Mouse (Mus musculus): ENCODE measurements around the gene Ang2. TPM values are rescaled to one million over a fixed set of nuclear protein-coding genes. Genes with fewer than 3 reads are reported as not detected.

The Ang2 gene
- total RNA-seq, 2 experiments from 2014 or later: not detected

DNA sequence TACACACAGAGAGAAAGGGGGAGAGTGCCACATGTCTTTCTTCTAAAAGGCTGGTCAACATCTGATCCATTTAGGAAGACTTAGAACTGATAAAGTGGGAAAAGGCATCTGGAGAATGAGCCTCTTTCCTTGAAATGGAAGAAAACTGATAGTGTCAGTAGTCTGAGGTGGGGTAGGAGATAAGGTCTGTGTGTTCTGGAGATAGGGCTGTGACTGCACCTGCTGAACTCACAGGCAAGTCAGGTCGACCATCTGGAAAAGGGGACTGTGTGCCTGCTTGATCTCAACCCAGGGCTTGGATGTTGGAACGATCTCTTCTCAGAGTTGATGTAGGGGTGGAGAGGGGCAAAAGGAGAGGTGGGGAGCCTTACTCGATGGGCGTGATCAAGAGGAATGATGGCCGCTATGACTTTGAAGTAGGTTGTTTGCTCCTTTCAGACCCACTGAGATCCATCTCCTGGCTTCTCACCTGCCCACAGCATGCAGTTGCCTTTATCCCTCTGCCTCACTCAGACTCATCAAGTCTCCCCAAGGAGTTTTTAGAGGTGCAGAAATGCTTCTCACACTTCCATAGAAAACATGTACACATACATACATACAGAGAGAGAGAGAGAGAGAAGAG lies 46.6 kb downstream of the Ang2 start:
- DNase-seq (ENCODE audit: low spot score in 2 of 2): no peak

DNA sequence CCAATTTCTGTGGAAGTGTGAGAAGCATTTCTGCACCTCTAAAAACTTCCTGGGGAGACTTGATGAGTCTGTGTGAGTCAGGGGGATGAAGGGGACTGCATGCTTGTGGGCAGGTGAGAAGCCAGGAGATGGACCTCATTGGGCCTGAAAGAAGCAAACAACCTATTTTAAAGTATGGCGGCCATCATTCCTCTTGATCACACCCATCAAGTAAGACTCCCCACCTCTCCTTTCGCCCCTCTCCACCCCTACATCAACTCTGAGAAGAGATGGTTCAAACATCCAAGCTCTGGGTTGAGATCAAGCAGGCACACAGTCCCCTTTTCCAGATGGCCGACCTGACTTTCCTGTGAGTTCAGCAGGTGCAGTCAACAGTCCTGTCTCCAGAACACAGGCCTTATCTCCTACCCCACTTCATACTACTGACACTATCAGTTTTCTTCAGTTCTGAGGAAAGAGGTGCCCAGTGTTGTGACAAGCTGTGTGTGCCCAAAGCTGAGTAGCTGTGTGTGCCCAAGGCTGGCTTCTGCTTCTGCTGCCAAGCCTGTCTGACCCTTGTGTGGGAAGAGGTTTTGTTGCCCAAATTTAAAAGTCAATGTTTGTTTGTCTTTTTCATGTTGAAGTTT lies 48.6 kb downstream of the Ang2 start:
- no peak for DNase-seq (ENCODE audit: low spot score in 2 of 2)

DNA sequence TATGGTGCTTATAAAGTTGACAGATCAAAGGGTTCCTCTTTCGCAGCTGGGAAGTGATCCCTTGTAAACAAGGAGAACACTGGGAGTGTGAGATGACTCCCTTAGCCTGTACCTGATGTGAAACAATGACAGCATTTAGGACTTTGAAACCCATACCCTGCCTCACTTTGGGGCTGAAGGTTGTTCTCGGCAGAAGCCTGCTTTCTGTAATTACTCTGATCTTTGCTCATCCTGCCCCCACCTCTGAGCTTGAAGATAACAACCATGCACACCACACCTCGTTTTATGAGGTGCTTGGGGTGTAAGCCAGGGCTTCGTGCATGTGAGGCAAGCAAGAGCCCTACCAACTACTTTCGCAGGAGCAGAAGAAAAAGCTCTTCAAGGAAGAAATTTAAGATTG lies 49.8 kb downstream of the Ang2 start:
- no peak for DNase-seq (ENCODE audit: low spot score in 2 of 2)

DNA sequence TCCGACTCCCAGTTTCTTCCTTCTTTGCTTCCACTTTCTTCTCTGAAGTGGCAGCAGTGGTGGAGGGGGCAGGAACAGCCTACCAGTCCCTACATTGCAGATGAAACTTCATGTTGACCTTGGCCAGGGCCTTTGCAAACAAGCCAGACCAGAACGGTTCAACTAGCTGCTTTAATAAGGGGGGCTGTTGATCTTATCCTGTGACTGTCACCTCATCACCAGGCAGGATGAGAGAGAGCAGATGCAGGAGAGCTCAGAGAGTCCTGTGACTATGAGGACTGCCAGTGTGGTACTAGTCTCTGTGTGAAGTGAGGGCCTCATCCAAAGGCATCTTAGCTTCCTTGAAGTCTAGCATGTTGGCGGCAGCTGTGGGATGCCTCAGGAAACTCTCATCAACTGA lies 50.9 kb downstream of the Ang2 start:
- DNase-seq (ENCODE audit: low spot score in 2 of 2): no peak

DNA sequence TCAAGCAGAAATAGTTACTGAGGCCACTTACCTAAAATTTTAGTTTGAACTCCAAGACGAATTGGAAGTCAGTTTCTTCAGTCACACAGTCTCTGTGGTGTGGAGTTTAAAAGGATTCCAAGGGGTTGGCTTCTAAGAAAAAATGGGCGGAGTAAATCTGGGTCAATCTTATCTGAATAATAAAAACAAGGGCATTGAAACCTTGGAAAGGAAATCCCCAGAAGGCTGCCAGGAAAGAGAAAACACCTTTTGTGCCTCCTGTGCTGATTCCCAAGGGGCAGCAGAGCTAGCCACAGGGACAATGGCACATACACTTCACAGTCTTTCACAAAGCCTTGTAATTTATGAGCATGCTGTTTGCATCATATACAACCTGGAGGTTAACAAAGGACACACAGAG lies 52.3 kb downstream of the Ang2 start, which contains the start of gene Rnase1:
Gene Rnase1, minus strand, starts transcription at position 101 of the 400 bp plus-strand sequence.
- no peak for DNase-seq (ENCODE audit: low spot score in 2 of 2)

DNA sequence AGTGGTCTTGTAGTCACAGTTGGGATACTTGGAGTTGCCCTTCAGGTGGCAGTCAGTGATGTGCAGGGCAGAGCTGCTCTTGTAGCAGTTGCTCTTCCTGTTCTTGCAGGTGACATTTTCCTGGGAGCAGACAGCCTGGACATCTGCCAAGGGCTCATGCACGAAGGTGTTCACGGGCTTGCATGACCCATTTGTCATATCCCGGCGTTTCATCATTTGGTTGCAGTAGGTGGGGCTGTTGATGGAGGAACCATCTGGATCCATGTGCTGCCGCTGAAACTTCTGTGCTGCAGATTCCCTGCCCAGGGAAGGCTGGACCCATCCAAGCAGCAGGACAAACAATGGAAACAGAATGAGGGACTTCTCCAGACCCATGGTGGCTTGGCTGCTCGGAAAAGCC lies 53.4 kb downstream of the Ang2 start:
- peak in 1 of 2 experiments; percentile 22 for DNase-seq (ENCODE audit: low spot score in 2 of 2)

Other genes starting within 250 kb of the Ang2 start
- gene Pnp2, start 243.2 kb downstream of the Ang2 start, total RNA-seq (2021): 1 to 10 TPM; 1.0 to 1.7 TPM
- under 1 TPM in 1 of 2 experiments, not detected in 1; 0.22 TPM for gene Rnase10, start 191.4 kb downstream of the Ang2 start, total RNA-seq (2021)
- gene Rnase9, start 157.3 kb downstream of the Ang2 start, total RNA-seq (2021): not detected
- gene Rnase11, start 149.0 kb downstream of the Ang2 start, total RNA-seq (2021): not detected
- gene Rnase12, start 141.5 kb downstream of the Ang2 start, total RNA-seq (2021): not detected
- not detected for gene Olfr750, start 124.7 kb downstream of the Ang2 start, total RNA-seq (2021)
- gene Rnase4, start 108.1 kb downstream of the Ang2 start, total RNA-seq (2021): 10 to 100 TPM; 16.2 to 17.8 TPM
- 1 to 10 TPM; 3.0 to 4.1 TPM for gene Ang, start 108.0 kb downstream of the Ang2 start, total RNA-seq (2021)
- not detected for gene Eddm3b, start 84.7 kb downstream of the Ang2 start, total RNA-seq (2021)
- gene Rnase6, start 75.2 kb downstream of the Ang2 start, total RNA-seq (2021): under 1 TPM; 0.31 to 0.34 TPM
- gene Rnase1, start 52.4 kb downstream of the Ang2 start, total RNA-seq (2021): 1 to 10 TPM in 1 of 2 experiments, under 1 TPM in 1; 0.91 to 1.2 TPM
- not detected for gene Rnase2b, start 36.9 kb downstream of the Ang2 start, total RNA-seq (2021)
- gene Ear14, start 4.2 kb upstream of the Ang2 start, total RNA-seq (2021): not detected
- gene Rnase2a, start 57.0 kb upstream of the Ang2 start, total RNA-seq (2021): not detected
- not detected for gene Gm7247, start 162.6 kb upstream of the Ang2 start, total RNA-seq (2021)
- not detected for gene Vmn2r88, start 211.7 kb upstream of the Ang2 start, total RNA-seq (2021)

All from layer of hippocampus, postnatal 10 days (tissue).